Mouse (Mus musculus) MEL (cell line): Measurements from ENCODE around the gene Gad1. TPM values are rescaled to one million over a fixed set of nuclear protein-coding genes. Genes with fewer than 3 reads are reported as not detected.

Experiments
- DNase-seq: peaks from one replicate; pipeline ENCODE4 v3.0.0; 2011; ENCODE audit warnings: low read depth, low spot score
- H3K27ac ChIP-seq: 2 replicates; pipeline ENCODE4 v1.5.1; 2012; ENCODE audit warnings: low read depth, mild to moderate bottlenecking, control low read depth, low read length, moderate library complexity; ENCODE audit not compliant: control insufficient read depth
- H3K27me3 ChIP-seq, 2 experiments: fragments of 150-350 bp in 1 of 2; sonication (generic) in 1 of 2; 2 replicates each; pipeline ENCODE4 v1.6.1; 2012; ENCODE audit warnings: low read length in 2 of 2, mild to moderate bottlenecking in 2 of 2, improper control_type of control experiment in 1 of 2, moderate library complexity in 1 of 2; ENCODE audit not compliant: insufficient read depth in 2 of 2, control insufficient read depth in 1 of 2
- H3K36me3 ChIP-seq, 2 experiments: 2 replicates each; pipeline ENCODE4 v1.6.1; 2012 to 2014; ENCODE audit warnings: low read length in 2 of 2, improper control_type of control experiment in 1 of 2, inconsistent platforms in 1 of 2, mild to moderate bottlenecking in 1 of 2; ENCODE audit not compliant: insufficient read depth in 2 of 2, control insufficient read depth in 1 of 2
- H3K4me1 ChIP-seq, 2 experiments: fragments of 150-350 bp in 1 of 2; sonication (generic) in 1 of 2; 2 replicates each; pipeline ENCODE4 v1.6.1; 2012; ENCODE audit warnings: low read length in 2 of 2, improper control_type of control experiment in 1 of 2, mild to moderate bottlenecking in 1 of 2; ENCODE audit not compliant: insufficient read depth in 2 of 2, control insufficient read depth in 1 of 2
- H3K4me3 ChIP-seq, 2 experiments: fragments of 150-350 bp in 1 of 2; sonication (generic) in 1 of 2; 2 replicates each; pipeline ENCODE4 v1.5.1; 2012; ENCODE audit warnings: low read depth in 2 of 2, low read length in 2 of 2, mild to moderate bottlenecking in 2 of 2, moderate library complexity in 2 of 2, control low read depth in 1 of 2, improper control_type of control experiment in 1 of 2; ENCODE audit not compliant: control insufficient read depth in 1 of 2, insufficient read depth in 1 of 2
- H3K79me2 ChIP-seq: 2 replicates; pipeline ENCODE4 v1.6.1; 2012; ENCODE audit warnings: mild to moderate bottlenecking, low read length, moderate library complexity; ENCODE audit not compliant: control insufficient read depth, poor library complexity, insufficient read depth
- H3K9ac ChIP-seq: 2 replicates; pipeline ENCODE4 v1.6.1; 2012; ENCODE audit warnings: low read depth, mild to moderate bottlenecking, control low read depth, low read length, moderate library complexity; ENCODE audit not compliant: control insufficient read depth, poor library complexity, severe bottlenecking
- H3K9me3 ChIP-seq: fragments of 150-350 bp; sonication (generic); replicated peaks from 2 replicates; pipeline ENCODE4 v1.6.1; 2012; ENCODE audit warnings: mild to moderate bottlenecking, low read length, improper control_type of control experiment, moderate library complexity; ENCODE audit not compliant: insufficient read depth
- CHD1 ChIP-seq: IDR thresholded peaks from 2 replicates; pipeline ENCODE4 v1.6.1; 2012; ENCODE audit warnings: low read depth, mild to moderate bottlenecking, inconsistent platforms, low read length, improper control_type of control experiment
- CTCF ChIP-seq, 3 experiments: IDR thresholded peaks in 2 of 3; conservative IDR thresholded peaks in 1 of 3; 2 replicates each; pipeline ENCODE4 v1.5.1; 2011 to 2012; ENCODE audit warnings: low read length in 3 of 3, low read depth in 2 of 3, mild to moderate bottlenecking in 2 of 3, improper control_type of control experiment in 1 of 3, inconsistent platforms in 1 of 3, mixed read lengths in 1 of 3, moderate library complexity in 1 of 3; ENCODE audit not compliant: control insufficient read depth in 1 of 3, insufficient read depth in 1 of 3, poor library complexity in 1 of 3, severe bottlenecking in 1 of 3
- EP300 ChIP-seq, 2 experiments: IDR thresholded peaks; 2 replicates each; pipeline ENCODE4 v1.6.1; 2011; ENCODE audit warnings: improper control_type of control experiment in 2 of 2, low read length in 2 of 2, low read depth in 1 of 2, mild to moderate bottlenecking in 1 of 2
- ETS1 ChIP-seq: IDR thresholded peaks from 2 replicates; pipeline ENCODE4 v1.6.1; 2012; ENCODE audit warnings: low read depth, mild to moderate bottlenecking, inconsistent platforms, low read length, improper control_type of control experiment, moderate library complexity
- KAT2A ChIP-seq: conservative IDR thresholded peaks from 2 replicates; pipeline ENCODE4 v1.6.1; 2012; ENCODE audit warnings: low read depth, low read length, improper control_type of control experiment, inconsistent platforms
- MAFK ChIP-seq: IDR thresholded peaks from 2 replicates; pipeline ENCODE4 v1.6.1; 2011; ENCODE audit warnings: low read depth, mild to moderate bottlenecking, low read length, improper control_type of control experiment, borderline replicate concordance
- MAZ ChIP-seq: IDR thresholded peaks from 2 replicates; pipeline ENCODE4 v1.6.1; 2012; ENCODE audit warnings: low read depth, mild to moderate bottlenecking, inconsistent platforms, low read length, improper control_type of control experiment
- MEF2A ChIP-seq: IDR thresholded peaks from 2 replicates; pipeline ENCODE4 v1.6.1; 2014; ENCODE audit warnings: low read depth, mild to moderate bottlenecking, inconsistent platforms, low read length, improper control_type of control experiment; ENCODE audit not compliant: poor library complexity, insufficient replicate concordance, severe bottlenecking; ENCODE audit errors: extremely low read depth
- MYB ChIP-seq: IDR thresholded peaks from 2 replicates; pipeline ENCODE4 v1.6.1; 2011; ENCODE audit warnings: mild to moderate bottlenecking, low read depth, low read length, improper control_type of control experiment
- MYC ChIP-seq: IDR thresholded peaks from 2 replicates; pipeline ENCODE4 v1.6.1; 2011; ENCODE audit warnings: low read depth, mild to moderate bottlenecking, low read length, improper control_type of control experiment, moderate library complexity
- POLR2AphosphoS2 ChIP-seq: IDR thresholded peaks from 2 replicates; pipeline ENCODE4 v1.6.1; 2011; ENCODE audit warnings: low read length, improper control_type of control experiment
- SIN3A ChIP-seq: IDR thresholded peaks from 2 replicates; pipeline ENCODE4 v1.6.1; 2012; ENCODE audit warnings: low read length, improper control_type of control experiment, inconsistent platforms
- TAL1 ChIP-seq: IDR thresholded peaks from 2 replicates; pipeline ENCODE4 v1.6.1; 2012; ENCODE audit warnings: mild to moderate bottlenecking, inconsistent platforms, low read length, moderate library complexity, mixed read lengths
- TCF12 ChIP-seq: IDR thresholded peaks from 2 replicates; pipeline ENCODE4 v1.6.1; 2014; ENCODE audit warnings: low read depth, mild to moderate bottlenecking, inconsistent platforms, low read length, improper control_type of control experiment, moderate library complexity
- USF1 ChIP-seq: IDR thresholded peaks from 2 replicates; pipeline ENCODE4 v1.6.1; 2014; ENCODE audit warnings: low read depth, mild to moderate bottlenecking, inconsistent platforms, low read length, improper control_type of control experiment, moderate library complexity
- polyA plus RNA-seq, 2 experiments: library from polyadenylated mRNA; stranded (reverse) in 1 of 2; unstranded in 1 of 2; fragments of >175 nt in 1 of 2; fragments of >200 nt in 1 of 2; gene quantifications; 2 replicates each; pipeline versions ENCODE4 v1.2.1 to v1.2.4; 2012; ENCODE audit warnings: low replicate concordance in 2 of 2, low read depth in 1 of 2; ENCODE audit not compliant: insufficient read length in 2 of 2, insufficient read depth in 1 of 2, missing spikeins in 1 of 2
- total RNA-seq: library from RNA; depleted of rRNA; stranded (reverse); fragments of 300-350 nt; gene quantifications from 2 replicates; pipeline ENCODE4 v1.2.3, GENCODE M21; 2012

Gad1 gene
- total and polyA plus RNA-seq, 3 experiments = not detected

DNA sequence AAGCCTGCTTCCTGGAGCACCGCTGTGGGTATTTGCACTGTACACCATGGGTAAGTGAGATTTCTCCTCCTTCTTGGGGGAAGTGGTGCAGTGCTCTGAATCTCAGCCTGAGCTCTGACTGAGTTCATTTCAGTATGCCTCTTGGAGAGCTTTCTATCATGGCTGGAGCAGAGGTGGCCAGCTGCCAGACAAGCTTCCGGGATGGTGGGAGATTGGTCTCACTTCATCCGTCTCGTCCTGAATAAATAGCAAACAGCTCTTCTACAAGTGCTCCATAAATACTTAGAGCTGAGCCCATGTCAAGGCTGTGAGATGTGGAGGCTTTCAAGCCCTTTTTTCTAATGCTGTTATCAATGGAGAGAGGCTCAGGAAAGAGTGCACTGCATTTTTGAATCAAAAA is 18.8 kb downstream of the Gad1 start:
- H3K36me3 ChIP-seq = no peaks in the 10 kb centered on the region
- H3K27me3 ChIP-seq = no peaks in the 10 kb centered on the region
- H3K79me2 ChIP-seq = no peaks in the 10 kb centered on the region
- no peaks in the 10 kb centered on the region for H3K9me3 ChIP-seq
- no peak overlapping the region for H3K4me3 ChIP-seq
- no peak overlapping the region for H3K9ac ChIP-seq
- H3K4me1 ChIP-seq = no peaks in the 10 kb centered on the region
- TF ChIP-seq MAFK = no peak
- no peak for DNase-seq
- H3K27ac ChIP-seq = no peak overlapping the region

DNA sequence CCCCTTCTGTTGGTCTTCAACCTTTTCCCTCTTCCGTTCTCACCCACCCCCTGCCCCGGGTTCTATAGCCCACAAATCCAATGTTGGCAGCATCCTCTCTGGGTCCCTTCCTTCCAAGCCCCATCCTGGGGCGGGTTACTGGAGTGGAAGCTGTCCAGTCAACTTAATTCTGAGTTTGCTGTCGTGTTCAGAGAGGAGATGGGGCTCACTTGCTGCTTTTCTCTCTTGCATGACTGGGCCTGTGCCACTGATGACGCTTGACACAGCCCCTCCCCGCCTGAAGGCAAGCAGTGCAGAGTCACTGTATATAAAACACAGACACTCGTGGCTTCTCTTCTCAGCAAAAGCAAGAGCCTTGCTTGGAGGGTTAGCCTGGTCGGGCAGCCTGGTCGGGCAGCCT is 19.4 kb downstream of the Gad1 start:
- TF ChIP-seq MEF2A (no peak), MYC (no peak), CHD1 (no peak), SIN3A (no peak), MAZ (no peak), EP300 (IDR thresholded peaks at IDR 0.05; ENCODE audit: low read depth in 1 of 2, low read length in 2 of 2) (no peak), POLR2AphosphoS2 (no peak), USF1 (no peak), TCF12 (no peak), KAT2A (no peak)
- no peaks in the 10 kb centered on the region for H3K9me3 ChIP-seq
- no peak overlapping the region for H3K9ac ChIP-seq
- H3K4me3 ChIP-seq = no peak overlapping the region
- no peak for DNase-seq
- H3K36me3 ChIP-seq = no peaks in the 10 kb centered on the region
- no peaks in the 10 kb centered on the region for H3K27me3 ChIP-seq
- no peaks in the 10 kb centered on the region for H3K79me2 ChIP-seq
- H3K4me1 ChIP-seq = no peaks in the 10 kb centered on the region
- H3K27ac ChIP-seq = no peak overlapping the region

DNA sequence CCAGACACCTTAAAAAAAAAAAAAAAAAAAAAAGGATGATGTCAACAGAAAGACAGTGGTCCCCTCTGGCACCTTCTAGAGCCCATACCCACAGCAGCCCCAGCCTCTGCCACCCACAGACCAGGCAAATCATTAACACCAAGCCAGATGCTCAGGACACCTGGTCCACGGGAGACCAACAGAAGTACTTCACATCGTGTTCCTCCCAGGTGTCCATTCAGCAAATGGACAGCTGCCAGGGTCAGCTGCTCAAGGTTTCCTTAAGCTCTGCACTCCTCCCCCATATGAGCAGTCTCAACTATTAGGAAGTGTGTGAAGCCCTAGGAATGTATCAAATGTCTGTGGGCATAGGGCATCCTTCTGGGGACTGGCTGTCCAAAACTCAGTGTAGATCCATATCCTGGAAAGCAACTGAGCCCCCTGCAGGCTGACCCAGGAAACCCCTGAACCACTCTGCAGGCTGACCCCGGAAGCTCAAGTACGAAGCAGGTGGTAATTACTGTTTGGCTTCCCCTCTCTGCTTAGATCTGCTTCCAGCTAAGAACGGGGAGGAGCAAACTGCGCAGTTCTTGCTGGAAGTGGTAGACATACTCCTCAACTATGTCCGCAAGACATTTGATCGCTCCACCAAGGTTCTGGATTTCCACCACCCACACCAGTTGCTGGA is 20.8 kb downstream of the Gad1 start:
- Histone ChIP-seq H3K79me2 (no peaks in the 10 kb centered on the region), H3K36me3 (no peaks in the 10 kb centered on the region), H3K27me3 (no peaks in the 10 kb centered on the region), H3K27ac (no peak overlapping the region), H3K4me1 (no peaks in the 10 kb centered on the region), H3K9me3 (no peaks in the 10 kb centered on the region), H3K4me3 (no peak overlapping the region), H3K9ac (no peak overlapping the region)
- no peak for DNase-seq
- TF ChIP-seq SIN3A (no peak), CTCF (IDR thresholded peaks at IDR 0.05 in 2 of 3, conservative IDR thresholded peaks at IDR 0.05 in 1 of 3; ENCODE audit: control insufficient read depth in 1 of 3, insufficient read depth in 1 of 3, low read depth in 2 of 3, low read length in 3 of 3, poor library complexity in 1 of 3, severe bottlenecking in 1 of 3) (no peak), MYB (no peak), ETS1 (no peak), TAL1 (no peak)
